Mouse (Mus musculus): Measurements from ENCODE around the gene 1700007K13Rik. TPM values are rescaled to one million over a fixed set of nuclear protein-coding genes. Genes with fewer than 3 reads are reported as not detected.

The 1700007K13Rik gene
- polyA plus RNA-seq, 1 experiment from 2014 or later, result 3.2 TPM

Other genes with a start within 250 kb of the 1700007K13Rik start
- gene Ppp1r26, start 19.5 kb downstream of the 1700007K13Rik start, polyA plus RNA-seq (2015; fragmentation: Nextera tagmentation; extraction: Ambion mirVana), result 8.6 and 9.3 TPM in 2 replicates
- gene Mrps2, start 1.7 kb upstream of the 1700007K13Rik start, polyA plus RNA-seq (2015; fragmentation: Nextera tagmentation; extraction: Ambion mirVana), result 49.5 and 49.6 TPM in 2 replicates
- gene Gbgt1, start 30.6 kb upstream of the 1700007K13Rik start, polyA plus RNA-seq (2015; fragmentation: Nextera tagmentation; extraction: Ambion mirVana), result 0.50 and 0.68 TPM in 2 replicates
- gene Gm10134, start 39.8 kb upstream of the 1700007K13Rik start, polyA plus RNA-seq (2015; fragmentation: Nextera tagmentation; extraction: Ambion mirVana), result 0.60 and 0.92 TPM in 2 replicates
- gene Ralgds, start 46.8 kb upstream of the 1700007K13Rik start, polyA plus RNA-seq (2015; fragmentation: Nextera tagmentation; extraction: Ambion mirVana), result 84.6 and 87.8 TPM in 2 replicates
- gene Cel, start 97.1 kb upstream of the 1700007K13Rik start, polyA plus RNA-seq (2015; fragmentation: Nextera tagmentation; extraction: Ambion mirVana), result 0.10 TPM in 1 of 2 replicates, not detected in the other
- gene Gtf3c5, start 117.4 kb upstream of the 1700007K13Rik start, polyA plus RNA-seq (2015; fragmentation: Nextera tagmentation; extraction: Ambion mirVana), result 41.8 and 42.3 TPM in 2 replicates
- not detected in 2 replicates for gene Gfi1b, start 155.7 kb upstream of the 1700007K13Rik start, polyA plus RNA-seq (2015; fragmentation: Nextera tagmentation; extraction: Ambion mirVana)
- gene Tsc1, start 174.9 kb upstream of the 1700007K13Rik start, polyA plus RNA-seq (2015; fragmentation: Nextera tagmentation; extraction: Ambion mirVana), result 35.8 and 38.4 TPM in 2 replicates
- gene Spaca9, start 233.4 kb upstream of the 1700007K13Rik start, polyA plus RNA-seq (2015; fragmentation: Nextera tagmentation; extraction: Ambion mirVana), result 1.5 and 1.8 TPM in 2 replicates
- 0.92 and 1.7 TPM in 2 replicates for gene Ak8, start 233.8 kb upstream of the 1700007K13Rik start, polyA plus RNA-seq (2015; fragmentation: Nextera tagmentation; extraction: Ambion mirVana)